Mouse (Mus musculus) heart, postnatal 0 days (tissue): ENCODE results near the gene Palm. TPM values are rescaled to one million over a fixed set of nuclear protein-coding genes. Genes with fewer than 3 reads are reported as not detected.

Experiments used
- ATAC-seq: fragments of 200-750 bp; cut with Nextera tagmentation; 2 replicates; pipeline ENCODE4 v1.8.0; 2017; ENCODE audit warnings: low read depth, moderate number of reproducible peaks, moderate library complexity; ENCODE audit not compliant: insufficient read depth
- DNase-seq: peaks from one replicate; pipeline ENCODE4 v3.0.0-alpha.2; 2016; ENCODE audit warnings: low spot score
- H3K27ac ChIP-seq: fragments of 300-500 bp; sonication (generic); 2 replicates; pipeline ENCODE4 v1.5.1; 2014; ENCODE audit warnings: low read depth, mild to moderate bottlenecking
- H3K27me3 ChIP-seq: fragments of 300-500 bp; sonication (generic); 2 replicates; pipeline ENCODE4 v1.6.1; 2014; ENCODE audit warnings: low read length, mixed read lengths; ENCODE audit not compliant: control insufficient read depth, insufficient read depth
- H3K36me3 ChIP-seq: fragments of 300-500 bp; sonication (generic); replicated peaks from 2 replicates; pipeline ENCODE4 v1.6.1; 2014; ENCODE audit warnings: low read length, mixed read lengths; ENCODE audit not compliant: control insufficient read depth, insufficient read depth
- H3K4me1 ChIP-seq: fragments of 300-500 bp; sonication (generic); 2 replicates; pipeline ENCODE4 v1.6.1; 2014; ENCODE audit warnings: antibody characterized with exemption; ENCODE audit not compliant: control insufficient read depth, insufficient read depth
- H3K4me2 ChIP-seq: fragments of 300-500 bp; sonication (generic); 2 replicates; pipeline ENCODE4 v1.6.1; 2014; ENCODE audit warnings: low read depth, mild to moderate bottlenecking, low read length, moderate library complexity
- H3K4me3 ChIP-seq: fragments of 300-500 bp; sonication (generic); 2 replicates; pipeline ENCODE4 v1.5.1; 2014; ENCODE audit warnings: low read depth, low read length
- H3K9ac ChIP-seq: fragments of 300-500 bp; sonication (generic); replicated peaks from 2 replicates; pipeline ENCODE4 v1.6.1; 2014; ENCODE audit warnings: low read depth, low read length, mixed read lengths
- H3K9me3 ChIP-seq: fragments of 300-500 bp; sonication (generic); replicated peaks from 2 replicates; pipeline ENCODE4 v1.6.1; 2016; ENCODE audit warnings: low read length; ENCODE audit not compliant: control insufficient read depth
- CTCF ChIP-seq: IDR thresholded peaks from 2 replicates; pipeline ENCODE4 v1.5.1; 2016; ENCODE audit warnings: antibody characterized with exemption, control low read depth, low read depth
- EP300 ChIP-seq: IDR thresholded peaks from 2 replicates; pipeline ENCODE4 v1.6.1; 2016; ENCODE audit warnings: antibody characterized with exemption, low read depth
- WGBS: fragments of 180-500 bp; shearing (Covaris S2); extraction: QIAGEN DNeasy Blood & Tissue Kit; methylation state at CpG from one replicate; pipeline ENCODE4 v1.1.7; 2014; 5-methylcytosine and 5-hydroxymethylcytosine counted together
- polyA plus RNA-seq: library from polyadenylated mRNA; unstranded; fragments of >200 nt; fragmentation: Nextera tagmentation; extraction: Ambion mirVana; gene quantifications from 2 replicates; pipeline ENCODE4 v1.2.1, GENCODE M21; 2015
- total RNA-seq: library from RNA; depleted of rRNA; stranded (reverse); fragments of >200 nt; gene quantifications from 2 replicates; pipeline ENCODE4 v1.2.3, GENCODE M21; 2014; ENCODE audit warnings: low replicate concordance

Gene Palm
- total and polyA plus RNA-seq, 2 experiments from 2014 or later = 44.0 to 52.3 TPM

DNA sequence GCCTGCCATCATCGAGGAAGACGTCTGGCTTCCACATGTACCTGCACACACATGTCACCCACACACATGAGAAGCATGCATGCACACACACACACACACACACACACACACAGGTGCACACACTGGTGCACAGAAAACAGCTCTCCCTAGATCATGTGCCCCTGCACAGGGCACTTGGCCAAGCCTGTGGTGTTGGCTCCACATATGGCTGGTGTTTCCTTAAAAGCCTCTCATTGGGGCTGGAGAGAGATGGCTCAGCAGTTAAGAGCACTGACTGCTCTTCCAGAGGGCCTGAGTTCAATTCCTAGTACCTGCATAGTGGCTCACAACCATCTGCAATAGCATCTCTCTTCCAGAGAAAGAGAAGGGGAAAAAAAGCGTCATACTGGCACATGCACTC lies 38.2 kb downstream of the Palm start:
- ATAC-seq = no peak
- no peak for TF ChIP-seq EP300
- no peak for DNase-seq
- H3K36me3 ChIP-seq = no peaks in the 10 kb centered on the region
- H3K4me1 ChIP-seq = 0 out of 2 replicates have a peak, but pooled peaks cover 4% of the 10 kb centered on the region
- WGBS = 78% methylated on average over 3 of the region's 3 CpGs
- H3K9ac ChIP-seq = no peak overlapping the region
- H3K4me3 ChIP-seq = no peak overlapping the region
- no peak overlapping the region for H3K27ac ChIP-seq
- no peaks in the 10 kb centered on the region for H3K27me3 ChIP-seq
- no peak overlapping the region for H3K4me2 ChIP-seq
- H3K9me3 ChIP-seq = no peaks in the 10 kb centered on the region

DNA sequence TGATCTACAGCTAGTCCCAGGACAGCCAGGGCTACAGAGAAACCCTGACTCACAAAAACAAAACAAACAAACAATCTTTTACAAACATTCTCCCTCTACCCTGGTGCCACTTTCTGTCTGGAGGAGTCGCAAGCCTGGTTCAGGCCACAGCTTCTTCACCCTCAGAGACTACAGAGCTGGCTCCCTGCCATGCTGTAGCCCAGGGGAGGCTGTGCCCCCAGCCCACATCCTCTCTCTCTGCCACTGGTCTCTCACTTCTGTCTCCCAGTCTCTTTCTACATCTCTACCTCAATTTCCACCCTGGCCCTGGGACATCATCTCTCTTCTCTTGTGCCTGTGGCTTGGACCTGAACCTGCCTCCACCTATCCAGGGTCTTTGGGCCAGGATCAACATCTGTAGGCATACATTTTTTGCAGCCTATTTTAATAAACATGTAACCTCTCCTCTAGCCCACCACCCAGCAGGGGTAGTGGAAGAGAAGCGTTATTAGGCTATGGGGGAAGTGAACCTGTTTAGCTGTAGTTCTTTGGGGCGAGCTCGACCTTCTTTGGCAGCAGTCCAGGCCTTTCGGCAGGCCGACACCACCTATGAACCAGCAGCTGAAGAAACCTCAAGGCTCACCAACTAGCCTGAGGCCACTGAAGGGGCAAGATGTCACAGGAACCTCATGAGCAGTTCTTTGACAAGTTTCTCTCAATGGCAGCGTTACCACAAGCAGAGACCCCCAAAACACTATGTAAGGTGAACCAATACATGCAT lies 38.8 kb downstream of the Palm start:
- DNase-seq = no peak
- H3K4me3 ChIP-seq = no peak overlapping the region
- H3K36me3 ChIP-seq = no peaks in the 10 kb centered on the region
- no peaks in the 10 kb centered on the region for H3K9me3 ChIP-seq
- no peak for ATAC-seq
- 56% methylated on average over 7 of the region's 7 CpGs for WGBS
- H3K4me2 ChIP-seq = no peak overlapping the region
- TF ChIP-seq EP300 = no peak
- no peak for TF ChIP-seq CTCF
- H3K27ac ChIP-seq = no peak overlapping the region
- no peaks in the 10 kb centered on the region for H3K27me3 ChIP-seq
- H3K4me1 ChIP-seq = 0 out of 2 replicates have a peak, but pooled peaks cover 4% of the 10 kb centered on the region
- H3K9ac ChIP-seq = no peak overlapping the region

DNA sequence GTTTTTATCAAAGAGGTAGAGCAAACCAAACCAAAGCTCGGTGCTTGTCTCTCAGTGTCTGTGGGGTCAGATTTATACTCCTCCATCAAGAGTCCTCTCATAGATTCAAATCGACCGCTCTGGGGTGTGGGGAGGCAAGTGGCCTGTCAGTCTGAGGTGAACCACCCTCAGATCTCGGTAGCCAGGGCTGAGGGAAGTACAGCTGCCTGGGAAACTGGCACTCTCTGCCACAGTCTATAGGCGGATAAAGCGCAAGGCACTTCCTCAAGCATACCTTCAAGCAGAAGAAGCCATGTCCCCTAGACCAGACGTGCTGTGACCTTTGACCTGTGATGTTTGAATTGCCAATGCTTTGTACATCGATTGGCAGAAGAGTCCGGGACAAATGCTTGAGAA lies 39.4 kb downstream of the Palm start:
- Histone ChIP-seq H3K4me1 (0 out of 2 replicates have a peak, but pooled peaks cover 4% of the 10 kb centered on the region), H3K9me3 (no peaks in the 10 kb centered on the region), H3K27ac (no peak overlapping the region), H3K9ac (no peak overlapping the region), H3K4me3 (no peak overlapping the region), H3K27me3 (no peaks in the 10 kb centered on the region), H3K36me3 (no peaks in the 10 kb centered on the region), H3K4me2 (no peak overlapping the region)
- 75% methylated on average over 9 of the region's 9 CpGs for WGBS
- DNase-seq = no peak
- no peak for ATAC-seq
- TF ChIP-seq CTCF (no peak), EP300 (no peak)

- TF ChIP-seq EP300 (no peak), CTCF (peak; percentile 92)
- H3K4me2 ChIP-seq = no peak overlapping the region
- H3K9ac ChIP-seq = no peak overlapping the region
- no peak overlapping the region for H3K4me3 ChIP-seq
- WGBS = 14% methylated on average over 9 of the region's 9 CpGs
- 0 out of 2 replicates have a peak, but pooled peaks cover 4% of the 10 kb centered on the region for H3K4me1 ChIP-seq
- H3K9me3 ChIP-seq = no peaks in the 10 kb centered on the region
- no peaks in the 10 kb centered on the region for H3K27me3 ChIP-seq
- peak; percentile 68 for DNase-seq
- peak; percentile 54; the same call in 1 of the 2 replicates for ATAC-seq
- no peaks in the 10 kb centered on the region for H3K36me3 ChIP-seq
- no peak overlapping the region for H3K27ac ChIP-seq
Measured at GRCm38 (mm10) chr10:79834769-79835398, 41.5 kb downstream of the Palm start.

GRCm38 (mm10) chr10:79836918-79837317 lies 43.5 kb downstream of the Palm start:
- 0 out of 2 replicates have a peak, but pooled peaks cover 4% of the 10 kb centered on the region for H3K4me1 ChIP-seq
- 96% methylated on average over 3 of the region's 3 CpGs for WGBS
- H3K9me3 ChIP-seq = no peaks in the 10 kb centered on the region
- H3K9ac ChIP-seq = no peak overlapping the region
- TF ChIP-seq CTCF (no peak), EP300 (no peak)
- DNase-seq = no peak
- no peaks in the 10 kb centered on the region for H3K27me3 ChIP-seq
- H3K27ac ChIP-seq = no peak overlapping the region
- H3K36me3 ChIP-seq = no peaks in the 10 kb centered on the region
- no peak overlapping the region for H3K4me3 ChIP-seq
- ATAC-seq = no peak
- H3K4me2 ChIP-seq = no peak overlapping the region
